Mouse (Mus musculus) intestine, embryonic 14.5 days (tissue): ENCODE results near the gene Srebf2. TPM values are rescaled to one million over a fixed set of nuclear protein-coding genes. Genes with fewer than 3 reads are reported as not detected.

Source experiments
- ATAC-seq: fragments of 200-750 bp; cut with Nextera tagmentation; replicated peaks from 2 replicates; pipeline ENCODE4 v1.8.0; 2017; ENCODE audit warnings: low read depth, moderate number of reproducible peaks, moderate TSS enrichment, moderate library complexity; ENCODE audit not compliant: low FRiP score, low TSS enrichment
- DNase-seq: peaks from one replicate; pipeline ENCODE4 v3.0.0-alpha.2; 2018; ENCODE audit warnings: low spot score
- H3K27ac ChIP-seq: fragments of 300-500 bp; sonication (generic); 2 replicates; pipeline ENCODE4 v1.5.1; 2014; ENCODE audit warnings: low read depth, mild to moderate bottlenecking, control low read depth
- H3K27me3 ChIP-seq: fragments of 300-500 bp; sonication (generic); replicated peaks from 2 replicates; pipeline ENCODE4 v1.6.1; 2014; ENCODE audit warnings: low read length, control low read depth; ENCODE audit not compliant: control insufficient read depth, insufficient read depth
- H3K36me3 ChIP-seq: fragments of 300-500 bp; sonication (generic); 2 replicates; pipeline ENCODE4 v1.6.1; 2014; ENCODE audit warnings: low read length, control low read depth; ENCODE audit not compliant: control insufficient read depth, insufficient read depth
- H3K4me1 ChIP-seq: fragments of 300-500 bp; sonication (generic); replicated peaks from 2 replicates; pipeline ENCODE4 v1.6.1; 2014; ENCODE audit warnings: low read length, control low read depth, mixed read lengths; ENCODE audit not compliant: control insufficient read depth, insufficient read depth
- H3K4me2 ChIP-seq: fragments of 300-500 bp; sonication (generic); 2 replicates; pipeline ENCODE4 v1.6.1; 2014; ENCODE audit warnings: low read length
- H3K4me3 ChIP-seq: fragments of 300-500 bp; sonication (generic); 2 replicates; pipeline ENCODE4 v1.5.1; 2014; ENCODE audit warnings: low read depth, low read length, control low read depth, mixed read lengths
- H3K9ac ChIP-seq: fragments of 300-500 bp; sonication (generic); 2 replicates; pipeline ENCODE4 v1.6.1; 2014; ENCODE audit warnings: mild to moderate bottlenecking, low read length
- H3K9me3 ChIP-seq: fragments of 300-500 bp; sonication (generic); 2 replicates; pipeline ENCODE4 v1.6.1; 2016; ENCODE audit warnings: low read length, control low read depth; ENCODE audit not compliant: control insufficient read depth
- WGBS: fragments of 180-500 bp; shearing (Covaris S2); extraction: QIAGEN DNeasy Blood & Tissue Kit; methylation state at CpG from one replicate; pipeline ENCODE4 v1.1.7; 2014; 5-methylcytosine and 5-hydroxymethylcytosine counted together
- polyA plus RNA-seq: library from polyadenylated mRNA; unstranded; fragments of >200 nt; fragmentation: Nextera tagmentation; extraction: Ambion mirVana; gene quantifications from 2 replicates; pipeline ENCODE4 v1.2.1, GENCODE M21; 2014

Srebf2 gene
- polyA plus RNA-seq, 1 experiment from 2014 or later: 144 TPM

DNA sequence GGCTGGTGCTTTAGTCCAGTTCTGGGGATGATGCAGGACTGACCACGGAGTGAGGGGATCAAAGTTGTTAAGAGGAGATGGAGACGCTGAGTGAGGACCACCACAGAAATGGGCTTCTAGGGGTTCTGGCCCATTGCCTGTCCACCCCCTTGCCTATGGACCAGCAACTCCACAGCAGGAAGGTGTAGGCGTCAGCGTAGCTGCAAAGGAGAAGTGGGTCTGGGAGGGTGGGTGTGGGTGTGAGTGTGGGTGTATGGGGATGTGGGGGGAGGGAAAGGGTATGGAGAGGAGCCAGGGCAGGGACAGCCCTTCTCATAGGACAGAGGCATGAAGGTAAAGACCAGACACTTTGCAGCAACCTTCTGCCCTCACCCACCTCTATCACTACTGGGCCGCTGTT lies 78.8 kb downstream of the Srebf2 start:
- no peaks in the 10 kb centered on the region for H3K36me3 ChIP-seq

DNA sequence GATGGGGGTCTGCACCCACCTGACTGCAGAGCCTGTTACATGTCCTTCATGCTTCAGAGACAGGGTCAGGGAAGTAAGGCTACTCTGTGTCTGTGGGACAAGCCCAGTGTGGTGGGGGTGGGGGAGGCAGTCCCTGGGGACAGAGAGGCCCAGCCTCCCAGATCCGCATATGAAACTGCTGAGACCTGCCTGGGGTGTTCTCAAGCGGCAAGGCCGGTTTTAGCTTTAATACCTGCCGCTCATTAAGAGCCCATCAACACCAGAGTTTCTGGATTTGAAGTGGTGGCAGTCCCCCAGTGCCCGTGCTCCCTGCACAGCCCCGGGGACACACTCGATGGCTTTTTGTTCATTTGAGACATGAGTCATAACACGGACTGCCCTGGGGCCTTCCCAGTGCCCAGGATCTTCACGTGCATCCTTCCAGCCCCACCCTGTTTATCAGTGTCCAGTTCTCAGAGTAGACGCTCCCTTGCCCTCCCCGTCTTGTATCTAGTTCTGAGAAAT lies 82.6 kb downstream of the Srebf2 start:
- no peak overlapping the region for H3K9ac ChIP-seq
- 55% methylated on average over 11 of the region's 11 CpGs for WGBS
- H3K27me3 ChIP-seq: peaks cover 12% of the 10 kb centered on the region
- no peak overlapping the region for H3K4me2 ChIP-seq
- no peaks in the 10 kb centered on the region for H3K4me1 ChIP-seq
- ATAC-seq (no peak), DNase-seq (no peak)
- no peak overlapping the region for H3K4me3 ChIP-seq
- H3K27ac ChIP-seq: no peak overlapping the region
- peaks cover 11% of the 10 kb centered on the region for H3K36me3 ChIP-seq
- no peaks in the 10 kb centered on the region for H3K9me3 ChIP-seq

More for the DNA sequence above, 78.8 kb downstream of the Srebf2 start:
- Histone ChIP-seq H3K9ac (no peak overlapping the region), H3K4me2 (no peak overlapping the region), H3K4me1 (peaks cover 4% of the 10 kb centered on the region), H3K9me3 (no peaks in the 10 kb centered on the region), H3K4me3 (no peak overlapping the region), H3K27me3 (peaks cover 29% of the 10 kb centered on the region), H3K27ac (no peak overlapping the region)
- no peak for DNase-seq
- no peak for ATAC-seq
- WGBS: 91% methylated on average over 5 of the region's 5 CpGs

DNA sequence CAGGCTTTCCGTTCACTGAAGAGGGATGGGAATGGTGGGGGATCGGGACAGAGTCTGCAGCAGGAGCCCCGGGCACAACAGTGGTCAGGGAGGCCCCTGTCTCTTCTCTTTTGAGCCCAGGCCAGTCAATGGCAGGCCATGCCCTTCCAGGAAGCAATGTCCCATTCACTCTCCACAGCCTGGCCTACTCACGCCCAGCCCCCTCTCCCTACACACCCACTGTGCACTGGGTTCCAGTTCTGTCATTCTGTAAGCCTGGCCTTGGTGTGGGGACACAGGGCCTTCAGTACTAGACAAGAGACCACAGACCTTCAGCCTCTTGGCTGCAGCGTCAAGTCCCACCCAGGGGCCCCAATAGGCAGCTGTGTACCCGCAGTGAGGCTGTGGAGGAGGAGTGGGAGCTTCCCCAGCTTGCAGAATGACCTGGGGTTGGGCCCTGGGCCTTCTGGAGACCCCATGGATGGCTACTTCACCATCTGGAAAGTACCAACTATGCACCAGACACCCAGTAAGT lies 83.2 kb downstream of the Srebf2 start:
- Histone ChIP-seq H3K4me2 (no peak overlapping the region), H3K27ac (no peak overlapping the region), H3K9me3 (no peaks in the 10 kb centered on the region), H3K9ac (no peak overlapping the region), H3K27me3 (peaks cover 6% of the 10 kb centered on the region), H3K4me1 (no peaks in the 10 kb centered on the region), H3K4me3 (no peak overlapping the region), H3K36me3 (peaks cover 11% of the 10 kb centered on the region)
- 78% methylated on average over 6 of the region's 6 CpGs for WGBS
- no peak for DNase-seq
- no peak for ATAC-seq

- Histone ChIP-seq H3K9me3 (no peaks in the 10 kb centered on the region), H3K27ac (no peak overlapping the region), H3K36me3 (peaks cover 11% of the 10 kb centered on the region), H3K27me3 (no peaks in the 10 kb centered on the region), H3K4me2 (no peak overlapping the region), H3K4me1 (no peaks in the 10 kb centered on the region), H3K9ac (no peak overlapping the region), H3K4me3 (no peak overlapping the region)
- ATAC-seq (no peak; the same call in 1 of the 2 replicates), DNase-seq (no peak)
- WGBS: 67% methylated on average over 4 of the region's 4 CpGs
Observed at GRCm38 (mm10) chr15:82231100-82231499, 84.1 kb downstream of the Srebf2 start.

DNA sequence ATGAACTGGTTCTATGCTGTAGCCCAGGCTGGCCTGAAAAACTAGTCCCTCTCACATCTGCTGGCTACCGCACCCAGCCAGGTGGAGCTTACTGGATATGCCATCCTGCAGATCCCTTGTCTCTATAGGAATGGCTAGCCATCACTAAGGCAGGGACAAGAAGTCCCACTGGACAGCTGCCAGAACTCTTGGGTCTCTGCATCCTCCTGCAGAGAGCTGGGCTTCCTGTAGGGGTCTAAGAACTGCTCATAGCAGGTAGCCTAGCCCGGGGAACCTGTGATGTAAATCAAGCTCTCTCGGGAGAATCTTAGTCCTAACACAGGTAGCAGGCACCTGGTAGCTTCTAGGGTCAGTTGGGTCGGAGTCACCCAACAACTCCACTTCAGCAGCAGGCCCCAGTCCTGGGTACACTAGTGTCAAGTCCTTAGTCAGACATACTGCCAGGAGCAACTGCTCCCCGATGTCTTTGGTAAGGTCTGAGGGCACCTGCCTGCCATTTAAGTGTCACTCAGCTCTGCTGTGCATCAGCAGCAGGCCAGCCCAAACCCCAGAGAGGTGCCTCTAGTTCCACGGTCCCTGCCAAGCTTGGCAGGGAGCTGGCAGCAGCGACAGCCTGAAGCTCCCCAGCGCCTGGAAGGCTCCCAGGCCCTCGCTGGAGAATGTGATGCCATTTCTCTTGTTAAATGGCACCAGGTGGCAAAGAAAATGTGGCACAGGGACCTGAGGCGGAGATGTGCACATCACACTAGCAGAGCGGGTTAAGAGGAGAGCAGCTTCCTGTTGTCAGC lies 84.8 kb downstream of the Srebf2 start:
- Histone ChIP-seq H3K4me3 (no peak overlapping the region), H3K9me3 (no peaks in the 10 kb centered on the region), H3K27ac (no peak overlapping the region), H3K9ac (no peak overlapping the region), H3K4me1 (no peaks in the 10 kb centered on the region), H3K4me2 (no peak overlapping the region), H3K36me3 (peaks cover 11% of the 10 kb centered on the region), H3K27me3 (no peaks in the 10 kb centered on the region)
- DNase-seq: no peak
- no peak for ATAC-seq
- 68% methylated on average over 11 of the region's 11 CpGs for WGBS

- DNase-seq (no peak), ATAC-seq (no peak)
- Histone ChIP-seq H3K4me3 (no peak overlapping the region), H3K4me1 (no peaks in the 10 kb centered on the region), H3K27ac (no peak overlapping the region), H3K9ac (no peak overlapping the region), H3K36me3 (peaks cover 14% of the 10 kb centered on the region), H3K9me3 (no peaks in the 10 kb centered on the region), H3K4me2 (no peak overlapping the region), H3K27me3 (no peaks in the 10 kb centered on the region)
- 73% methylated on average over 4 of the region's 4 CpGs for WGBS
Observed at GRCm38 (mm10) chr15:82232651-82233050, 85.7 kb downstream of the Srebf2 start.

- no peak overlapping the region for H3K27ac ChIP-seq
Observed at GRCm38 (mm10) chr15:82235661-82236060, 88.7 kb downstream of the Srebf2 start.

GRCm38 (mm10) chr15:82236565-82236964 lies 89.6 kb downstream of the Srebf2 start:
- Histone ChIP-seq H3K9me3 (no peaks in the 10 kb centered on the region), H3K9ac (no peak overlapping the region), H3K36me3 (peaks cover 18% of the 10 kb centered on the region), H3K27ac (no peak overlapping the region), H3K4me3 (no peak overlapping the region), H3K4me2 (no peak overlapping the region), H3K27me3 (no peaks in the 10 kb centered on the region), H3K4me1 (no peaks in the 10 kb centered on the region)
- DNase-seq: peak; percentile 93
- ATAC-seq: peak; percentile 78; the same call in 1 of the 2 replicates
- WGBS: 17% methylated on average over 5 of the region's 5 CpGs

More at GRCm38 (mm10) chr15:82235661-82236060, 88.7 kb downstream of the Srebf2 start:
- DNase-seq: no peak
- Histone ChIP-seq H3K4me3 (no peak overlapping the region), H3K9ac (no peak overlapping the region), H3K27me3 (no peaks in the 10 kb centered on the region), H3K9me3 (no peaks in the 10 kb centered on the region), H3K4me1 (no peaks in the 10 kb centered on the region), H3K36me3 (peaks cover 18% of the 10 kb centered on the region), H3K4me2 (no peak overlapping the region)
- no peak; the same call in 1 of the 2 replicates for ATAC-seq
- WGBS: 72% methylated on average over 10 of the region's 10 CpGs
